Mouse (Mus musculus): ENCODE results near the gene Apba2. TPM values are rescaled to one million over a fixed set of nuclear protein-coding genes. Genes with fewer than 3 reads are reported as not detected.
A peak's percentile ranks its signal among the peaks of the same experiment; 100 is the strongest.

Apba2 gene
- polyA plus RNA-seq, 1 experiment from 2014 or later, result 18.3 TPM

- Histone ChIP-seq H3K9me3 (replicated peaks; ENCODE audit: control insufficient read depth, low read length) (no peaks in the 10 kb centered on the region), H3K9ac (replicated peaks; ENCODE audit: low read length) (no peak overlapping the region), H3K27ac (replicated peaks; ENCODE audit: low read depth, low read length) (no peak overlapping the region), H3K27me3 (ENCODE audit: control insufficient read depth, insufficient read depth, low read length) (no peaks in the 10 kb centered on the region), H3K4me3 (ENCODE audit: low read depth, low read length) (no peak overlapping the region), H3K36me3 (replicated peaks; ENCODE audit: control insufficient read depth, insufficient read depth, low read depth, low read length) (no peaks in the 10 kb centered on the region), H3K4me1 (ENCODE audit: control insufficient read depth, insufficient read depth, low read length) (no peaks in the 10 kb centered on the region), H3K4me2 (ENCODE audit: low read depth, low read length) (no peak overlapping the region)
- WGBS, result 87% methylated on average over 3 of the region's 3 CpGs
- ATAC-seq (replicated peaks; ENCODE audit: insufficient number of reproducible peaks, low FRiP score, low TSS enrichment, low read depth) (0 out of 2 replicates have a peak, but pooled peaks have one; percentile 16), DNase-seq (ENCODE audit: low spot score) (no peak)
Observed at GRCm38 (mm10) chr7:64515280-64515679, 13.8 kb downstream of the Apba2 start.

- Histone ChIP-seq H3K27ac (replicated peaks; ENCODE audit: low read depth, low read length) (no peak overlapping the region), H3K4me1 (ENCODE audit: control insufficient read depth, insufficient read depth, low read length) (no peaks in the 10 kb centered on the region), H3K27me3 (ENCODE audit: control insufficient read depth, insufficient read depth, low read length) (no peaks in the 10 kb centered on the region), H3K9me3 (replicated peaks; ENCODE audit: control insufficient read depth, low read length) (no peaks in the 10 kb centered on the region), H3K4me3 (ENCODE audit: low read depth, low read length) (no peak overlapping the region), H3K36me3 (replicated peaks; ENCODE audit: control insufficient read depth, insufficient read depth, low read depth, low read length) (no peaks in the 10 kb centered on the region), H3K9ac (replicated peaks; ENCODE audit: low read length) (no peak overlapping the region), H3K4me2 (ENCODE audit: low read depth, low read length) (no peak overlapping the region)
- ATAC-seq (replicated peaks; ENCODE audit: insufficient number of reproducible peaks, low FRiP score, low TSS enrichment, low read depth) (no peak), DNase-seq (ENCODE audit: low spot score) (no peak)
- 94% methylated on average over 4 of the region's 4 CpGs for WGBS
Observed at GRCm38 (mm10) chr7:64515891-64516290, 14.4 kb downstream of the Apba2 start.

- H3K9me3 ChIP-seq (replicated peaks; ENCODE audit: control insufficient read depth, low read length), result no peaks in the 10 kb centered on the region
- DNase-seq (ENCODE audit: low spot score), result no peak
- no peaks in the 10 kb centered on the region for H3K27me3 ChIP-seq (ENCODE audit: control insufficient read depth, insufficient read depth, low read length)
- no peaks in the 10 kb centered on the region for H3K36me3 ChIP-seq (replicated peaks; ENCODE audit: control insufficient read depth, insufficient read depth, low read depth, low read length)
- 75% methylated on average over 4 of the region's 4 CpGs for WGBS
- no peak for ATAC-seq (replicated peaks; ENCODE audit: insufficient number of reproducible peaks, low FRiP score, low TSS enrichment, low read depth)
- H3K27ac ChIP-seq (replicated peaks; ENCODE audit: low read depth, low read length), result no peak overlapping the region
- no peak overlapping the region for H3K4me2 ChIP-seq (ENCODE audit: low read depth, low read length)
- no peak overlapping the region for H3K4me3 ChIP-seq (ENCODE audit: low read depth, low read length)
- no peak overlapping the region for H3K9ac ChIP-seq (replicated peaks; ENCODE audit: low read length)
- H3K4me1 ChIP-seq (ENCODE audit: control insufficient read depth, insufficient read depth, low read length), result no peaks in the 10 kb centered on the region
Observed at GRCm38 (mm10) chr7:64519091-64519490, 17.6 kb downstream of the Apba2 start.

- Histone ChIP-seq H3K4me2 (ENCODE audit: low read depth, low read length) (no peak overlapping the region), H3K36me3 (replicated peaks; ENCODE audit: control insufficient read depth, insufficient read depth, low read depth, low read length) (no peaks in the 10 kb centered on the region), H3K27ac (replicated peaks; ENCODE audit: low read depth, low read length) (no peak overlapping the region), H3K27me3 (ENCODE audit: control insufficient read depth, insufficient read depth, low read length) (no peaks in the 10 kb centered on the region), H3K9me3 (replicated peaks; ENCODE audit: control insufficient read depth, low read length) (no peaks in the 10 kb centered on the region), H3K9ac (replicated peaks; ENCODE audit: low read length) (no peak overlapping the region), H3K4me1 (ENCODE audit: control insufficient read depth, insufficient read depth, low read length) (no peaks in the 10 kb centered on the region), H3K4me3 (ENCODE audit: low read depth, low read length) (no peak overlapping the region)
- WGBS, result 61% methylated on average over 5 of the region's 5 CpGs
- ATAC-seq (replicated peaks; ENCODE audit: insufficient number of reproducible peaks, low FRiP score, low TSS enrichment, low read depth), result no peak
- no peak for DNase-seq (ENCODE audit: low spot score)
Observed at GRCm38 (mm10) chr7:64519521-64519920, 18.0 kb downstream of the Apba2 start.

GRCm38 (mm10) chr7:64521695-64522408, 20.3 kb downstream of the Apba2 start:
- 72% methylated on average over 5 of the region's 5 CpGs for WGBS
- H3K27me3 ChIP-seq (ENCODE audit: control insufficient read depth, insufficient read depth, low read length), result no peaks in the 10 kb centered on the region
- H3K9ac ChIP-seq (replicated peaks; ENCODE audit: low read length), result no peak overlapping the region
- H3K4me2 ChIP-seq (ENCODE audit: low read depth, low read length), result no peak overlapping the region
- DNase-seq (ENCODE audit: low spot score), result no peak
- H3K36me3 ChIP-seq (replicated peaks; ENCODE audit: control insufficient read depth, insufficient read depth, low read depth, low read length), result no peaks in the 10 kb centered on the region
- no peaks in the 10 kb centered on the region for H3K9me3 ChIP-seq (replicated peaks; ENCODE audit: control insufficient read depth, low read length)
- no peak for ATAC-seq (replicated peaks; ENCODE audit: insufficient number of reproducible peaks, low FRiP score, low TSS enrichment, low read depth)
- no peaks in the 10 kb centered on the region for H3K4me1 ChIP-seq (ENCODE audit: control insufficient read depth, insufficient read depth, low read length)
- no peak overlapping the region for H3K27ac ChIP-seq (replicated peaks; ENCODE audit: low read depth, low read length)
- H3K4me3 ChIP-seq (ENCODE audit: low read depth, low read length), result no peak overlapping the region

GRCm38 (mm10) chr7:64522409-64522730, 20.9 kb downstream of the Apba2 start:
- no peak overlapping the region for H3K27ac ChIP-seq (replicated peaks; ENCODE audit: low read depth, low read length)
- H3K4me2 ChIP-seq (ENCODE audit: low read depth, low read length), result no peak overlapping the region
- no peaks in the 10 kb centered on the region for H3K4me1 ChIP-seq (ENCODE audit: control insufficient read depth, insufficient read depth, low read length)
- no peak for DNase-seq (ENCODE audit: low spot score)
- no peaks in the 10 kb centered on the region for H3K9me3 ChIP-seq (replicated peaks; ENCODE audit: control insufficient read depth, low read length)
- H3K9ac ChIP-seq (replicated peaks; ENCODE audit: low read length), result no peak overlapping the region
- 54% methylated on average over 1 of the region's 1 CpGs for WGBS
- no peak for ATAC-seq (replicated peaks; ENCODE audit: insufficient number of reproducible peaks, low FRiP score, low TSS enrichment, low read depth)
- no peaks in the 10 kb centered on the region for H3K36me3 ChIP-seq (replicated peaks; ENCODE audit: control insufficient read depth, insufficient read depth, low read depth, low read length)
- no peaks in the 10 kb centered on the region for H3K27me3 ChIP-seq (ENCODE audit: control insufficient read depth, insufficient read depth, low read length)
- H3K4me3 ChIP-seq (ENCODE audit: low read depth, low read length), result no peak overlapping the region

GRCm38 (mm10) chr7:64531297-64531696, 29.8 kb downstream of the Apba2 start:
- Histone ChIP-seq H3K36me3 (replicated peaks; ENCODE audit: control insufficient read depth, insufficient read depth, low read depth, low read length) (no peaks in the 10 kb centered on the region), H3K9ac (replicated peaks; ENCODE audit: low read length) (no peak overlapping the region), H3K4me2 (ENCODE audit: low read depth, low read length) (no peak overlapping the region), H3K4me3 (ENCODE audit: low read depth, low read length) (no peak overlapping the region), H3K27ac (replicated peaks; ENCODE audit: low read depth, low read length) (no peak overlapping the region), H3K4me1 (ENCODE audit: control insufficient read depth, insufficient read depth, low read length) (no peaks in the 10 kb centered on the region), H3K27me3 (ENCODE audit: control insufficient read depth, insufficient read depth, low read length) (no peaks in the 10 kb centered on the region), H3K9me3 (replicated peaks; ENCODE audit: control insufficient read depth, low read length) (no peaks in the 10 kb centered on the region)
- DNase-seq (ENCODE audit: low spot score) (no peak), ATAC-seq (replicated peaks; ENCODE audit: insufficient number of reproducible peaks, low FRiP score, low TSS enrichment, low read depth) (no peak)
- 80% methylated on average over 1 of the region's 1 CpGs for WGBS

- DNase-seq (ENCODE audit: low spot score), result no peak
- ATAC-seq (replicated peaks; ENCODE audit: insufficient number of reproducible peaks, low FRiP score, low TSS enrichment, low read depth), result 0 out of 2 replicates have a peak, but pooled peaks have one; percentile 23
- 64% methylated on average over 6 of the region's 6 CpGs for WGBS
- H3K4me1 ChIP-seq (ENCODE audit: control insufficient read depth, insufficient read depth, low read length), result no peaks in the 10 kb centered on the region
- H3K9me3 ChIP-seq (replicated peaks; ENCODE audit: control insufficient read depth, low read length), result no peaks in the 10 kb centered on the region
- H3K36me3 ChIP-seq (replicated peaks; ENCODE audit: control insufficient read depth, insufficient read depth, low read depth, low read length), result no peaks in the 10 kb centered on the region
- no peak overlapping the region for H3K4me2 ChIP-seq (ENCODE audit: low read depth, low read length)
- H3K27me3 ChIP-seq (ENCODE audit: control insufficient read depth, insufficient read depth, low read length), result no peaks in the 10 kb centered on the region
- no peak overlapping the region for H3K27ac ChIP-seq (replicated peaks; ENCODE audit: low read depth, low read length)
- no peak overlapping the region for H3K9ac ChIP-seq (replicated peaks; ENCODE audit: low read length)
- H3K4me3 ChIP-seq (ENCODE audit: low read depth, low read length), result no peak overlapping the region
Observed at GRCm38 (mm10) chr7:64533374-64533773, 31.9 kb downstream of the Apba2 start.

Measured in embryonic facial prominence, embryonic 11.5 days (tissue).